ENCODE assay signal across 21 mouse cellular contexts in the genomic region with DNA sequence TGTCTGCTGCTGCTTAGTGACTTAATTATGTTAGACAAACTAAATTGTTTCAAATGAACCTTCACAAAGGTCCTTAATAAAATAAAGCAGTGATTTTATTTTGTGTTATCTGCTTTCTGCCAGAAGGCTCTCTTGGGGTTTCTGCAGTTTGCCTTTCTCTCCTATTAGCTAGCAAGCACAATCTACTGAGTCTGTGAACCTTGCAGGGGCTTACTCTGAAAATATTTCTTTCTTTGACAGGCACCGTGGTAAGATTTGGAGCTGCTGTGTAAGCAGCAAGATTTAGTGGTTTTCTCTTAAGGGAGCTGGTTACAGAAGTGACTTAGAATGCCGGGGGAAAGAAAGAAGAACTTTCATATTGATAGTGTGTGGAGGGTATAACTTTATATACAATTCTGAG.
DNase-seq lines count a peak whose midpoint lies in the region; ATAC-seq and TF ChIP-seq lines count a peak whose summit lies in the region.
"Had no signal": no experiment of that assay in that cellular context is flagged by ENCODE, and none has a peak within 500 bp of the region (broad histone marks: within the 10 kb centered on the region; RNA-seq: fewer than 3 reads in every experiment).

No protein-coding gene starts in this region.

- 0 out of 2 replicates have a peak overlapping the region, but pooled peaks have one; percentile 27 for H3K27ac ChIP-seq in intestine, embryonic 15.5 days
- H3K27ac ChIP-seq in intestine, postnatal 0 days (ENCODE audit: low read depth, low read length): no peak overlapping the region
- H3K27ac ChIP-seq in embryonic facial prominence, embryonic 12.5 days: 0 out of 2 replicates have a peak overlapping the region, but pooled peaks have one; percentile 36
- peak overlapping the region; percentile 72; the same call in 1 of the 2 replicates for H3K27ac ChIP-seq in hindbrain, embryonic 15.5 days (replicated peaks)
- peak overlapping the region; percentile 71; the same call in 1 of the 2 replicates for H3K27ac ChIP-seq in neural tube, embryonic 13.5 days (replicated peaks)
- H3K27ac ChIP-seq in kidney, embryonic 15.5 days: no peak overlapping the region
- H3K27ac ChIP-seq: gastrocnemius, adult 2 months; limb, embryonic 15.5 days had no signal

- DNase-seq in kidney, adult 8-10 months: no peak
- DNase-seq in lung, postnatal 10 days: no peak
- DNase-seq: adrenal gland, postnatal 36 days; cerebellum, adult 9-11 months; forebrain, postnatal 0 days; gastrocnemius, adult 2 months; kidney, adult 18-20 months; kidney, postnatal 25 days; layer of hippocampus, adult 9-11 months; lung, adult 2 months; lung, postnatal 4 days; right cerebral cortex, postnatal 25 days; thymus, postnatal 25 days had no signal

- no peaks in the 10 kb centered on the region for H3K4me1 ChIP-seq in intestine, embryonic 15.5 days (replicated peaks)
- H3K4me1 ChIP-seq in intestine, postnatal 0 days (replicated peaks; ENCODE audit: control insufficient read depth, insufficient read depth, low read length): no peaks in the 10 kb centered on the region
- peaks cover 10% of the 10 kb centered on the region; the same call in 1 of the 2 replicates for H3K4me1 ChIP-seq in embryonic facial prominence, embryonic 12.5 days
- peaks cover 16% of the 10 kb centered on the region for H3K4me1 ChIP-seq in hindbrain, embryonic 15.5 days (replicated peaks)
- peaks cover 16% of the 10 kb centered on the region for H3K4me1 ChIP-seq in neural tube, embryonic 13.5 days (replicated peaks)
- H3K4me1 ChIP-seq in kidney, embryonic 15.5 days: no peaks in the 10 kb centered on the region
- H3K4me1 ChIP-seq: limb, embryonic 15.5 days had no signal

- no peaks in the 10 kb centered on the region for H3K9me3 ChIP-seq in intestine, embryonic 15.5 days
- no peaks in the 10 kb centered on the region for H3K9me3 ChIP-seq in intestine, postnatal 0 days (ENCODE audit: control insufficient read depth)
- H3K9me3 ChIP-seq in embryonic facial prominence, embryonic 12.5 days: no peaks in the 10 kb centered on the region
- H3K9me3 ChIP-seq in hindbrain, embryonic 15.5 days: no peaks in the 10 kb centered on the region
- no peaks in the 10 kb centered on the region for H3K9me3 ChIP-seq in neural tube, embryonic 13.5 days
- H3K9me3 ChIP-seq in kidney, embryonic 15.5 days (replicated peaks): no peaks in the 10 kb centered on the region
- H3K9me3 ChIP-seq: heart, embryonic 12.5 days; limb, embryonic 15.5 days had no signal

- 35% methylated on average over 2 of the region's 2 CpGs for WGBS in intestine, embryonic 15.5 days
- WGBS in intestine, postnatal 0 days: 59% methylated on average over 2 of the region's 2 CpGs
- WGBS in embryonic facial prominence, embryonic 12.5 days: 46% methylated on average over 2 of the region's 2 CpGs
- 31% methylated on average over 2 of the region's 2 CpGs for WGBS in hindbrain, embryonic 15.5 days
- 38% methylated on average over 2 of the region's 2 CpGs for WGBS in neural tube, embryonic 13.5 days
- 28% methylated on average over 2 of the region's 2 CpGs for WGBS in kidney, embryonic 15.5 days

- no peaks in the 10 kb centered on the region for H3K27me3 ChIP-seq in intestine, embryonic 15.5 days (replicated peaks)
- H3K27me3 ChIP-seq in intestine, postnatal 0 days (replicated peaks; ENCODE audit: control insufficient read depth, insufficient read depth, low read length): no peaks in the 10 kb centered on the region
- H3K27me3 ChIP-seq in embryonic facial prominence, embryonic 12.5 days: no peaks in the 10 kb centered on the region
- H3K27me3 ChIP-seq in hindbrain, embryonic 15.5 days: no peaks in the 10 kb centered on the region
- H3K27me3 ChIP-seq in neural tube, embryonic 13.5 days: no peaks in the 10 kb centered on the region
- no peaks in the 10 kb centered on the region for H3K27me3 ChIP-seq in kidney, embryonic 15.5 days
- H3K27me3 ChIP-seq: heart, embryonic 12.5 days; limb, embryonic 15.5 days had no signal

- H3K9ac ChIP-seq in intestine, embryonic 15.5 days: no peak overlapping the region
- H3K9ac ChIP-seq in intestine, postnatal 0 days (ENCODE audit: low read depth, low read length): no peak overlapping the region
- H3K9ac ChIP-seq in embryonic facial prominence, embryonic 12.5 days: no peak overlapping the region
- no peak overlapping the region for H3K9ac ChIP-seq in hindbrain, embryonic 15.5 days
- H3K9ac ChIP-seq in neural tube, embryonic 13.5 days: no peak overlapping the region
- no peak overlapping the region for H3K9ac ChIP-seq in kidney, embryonic 15.5 days
- H3K9ac ChIP-seq: forebrain, postnatal 0 days; heart, embryonic 12.5 days; limb, embryonic 15.5 days had no signal

- no peak overlapping the region for H3K4me3 ChIP-seq in intestine, embryonic 15.5 days (replicated peaks)
- no peak overlapping the region for H3K4me3 ChIP-seq in intestine, postnatal 0 days (ENCODE audit: low read depth, low read length)
- H3K4me3 ChIP-seq in embryonic facial prominence, embryonic 12.5 days: no peak overlapping the region
- H3K4me3 ChIP-seq in hindbrain, embryonic 15.5 days: no peak overlapping the region
- no peak overlapping the region for H3K4me3 ChIP-seq in neural tube, embryonic 13.5 days
- H3K4me3 ChIP-seq in kidney, embryonic 15.5 days (replicated peaks): no peak overlapping the region
- H3K4me3 ChIP-seq: gastrocnemius, adult 2 months; heart, embryonic 12.5 days; limb, embryonic 15.5 days had no signal

- H3K36me3 ChIP-seq in intestine, embryonic 15.5 days: no peaks in the 10 kb centered on the region
- no peaks in the 10 kb centered on the region for H3K36me3 ChIP-seq in intestine, postnatal 0 days (ENCODE audit: control insufficient read depth, insufficient read depth)
- H3K36me3 ChIP-seq in embryonic facial prominence, embryonic 12.5 days: no peaks in the 10 kb centered on the region
- no peaks in the 10 kb centered on the region for H3K36me3 ChIP-seq in hindbrain, embryonic 15.5 days
- H3K36me3 ChIP-seq in neural tube, embryonic 13.5 days: no peaks in the 10 kb centered on the region
- H3K36me3 ChIP-seq in kidney, embryonic 15.5 days: no peaks in the 10 kb centered on the region
- H3K36me3 ChIP-seq: heart, embryonic 12.5 days; limb, embryonic 15.5 days had no signal

- no peak for TF ChIP-seq CTCF in intestine, postnatal 0 days (IDR thresholded peaks at IDR 0.05; ENCODE audit: low read depth)

- no peak for ATAC-seq in intestine, embryonic 15.5 days
- ATAC-seq in intestine, postnatal 0 days: no peak
- ATAC-seq in embryonic facial prominence, embryonic 12.5 days (ENCODE audit: insufficient number of reproducible peaks, insufficient read depth, low FRiP score, low TSS enrichment): no peak
- ATAC-seq in hindbrain, embryonic 15.5 days (ENCODE audit: low FRiP score, low read depth): peak; percentile 42; the same call in 1 of the 2 replicates
- peak; percentile 40; the same call in 1 of the 2 replicates for ATAC-seq in neural tube, embryonic 13.5 days (ENCODE audit: low read depth)
- ATAC-seq in kidney, embryonic 15.5 days (replicated peaks; ENCODE audit: low FRiP score): no peak

- H3K4me2 ChIP-seq in intestine, embryonic 15.5 days (replicated peaks): no peak overlapping the region
- no peak overlapping the region for H3K4me2 ChIP-seq in intestine, postnatal 0 days (replicated peaks; ENCODE audit: low read depth)
- no peak overlapping the region for H3K4me2 ChIP-seq in embryonic facial prominence, embryonic 12.5 days (replicated peaks)
- H3K4me2 ChIP-seq in hindbrain, embryonic 15.5 days: no peak overlapping the region
- H3K4me2 ChIP-seq in neural tube, embryonic 13.5 days: no peak overlapping the region
- no peak overlapping the region for H3K4me2 ChIP-seq in kidney, embryonic 15.5 days
- H3K4me2 ChIP-seq: heart, embryonic 12.5 days; limb, embryonic 15.5 days had no signal

Comparison
In these comparisons a context has a peak if more than half of its experiments do, and no peak if none do; other contexts are left out.
1. H3K27ac ChIP-seq: peak in intestine, embryonic 15.5 days (single experiment), embryonic facial prominence, embryonic 12.5 days (single experiment), hindbrain, embryonic 15.5 days (single experiment) and neural tube, embryonic 13.5 days (single experiment); none in intestine, postnatal 0 days (single experiment) and kidney, embryonic 15.5 days (single experiment).
2. ATAC-seq: peak in hindbrain, embryonic 15.5 days (single experiment) and neural tube, embryonic 13.5 days (single experiment); none in intestine, embryonic 15.5 days (single experiment), intestine, postnatal 0 days (single experiment), embryonic facial prominence, embryonic 12.5 days (single experiment) and kidney, embryonic 15.5 days (single experiment).